Mouse (Mus musculus) MEL (cell line): ENCODE results near the gene Dhrs3. TPM values are rescaled to one million over a fixed set of nuclear protein-coding genes. Genes with fewer than 3 reads are reported as not detected.
A peak's percentile ranks its signal among the peaks of the same experiment; 100 is the strongest.

ENCODE experiments used
- DNase-seq: peaks from one replicate; pipeline ENCODE4 v3.0.0; 2011; ENCODE audit warnings: low read depth, low spot score
- H3K27ac ChIP-seq: 2 replicates; pipeline ENCODE4 v1.5.1; 2012; ENCODE audit warnings: low read depth, mild to moderate bottlenecking, control low read depth, low read length, moderate library complexity; ENCODE audit not compliant: control insufficient read depth
- H3K27me3 ChIP-seq, 2 experiments: fragments of 150-350 bp in 1 of 2; sonication (generic) in 1 of 2; 2 replicates each; pipeline ENCODE4 v1.6.1; 2012; ENCODE audit warnings: low read length in 2 of 2, mild to moderate bottlenecking in 2 of 2, improper control_type of control experiment in 1 of 2, moderate library complexity in 1 of 2; ENCODE audit not compliant: insufficient read depth in 2 of 2, control insufficient read depth in 1 of 2
- H3K36me3 ChIP-seq, 2 experiments: 2 replicates each; pipeline ENCODE4 v1.6.1; 2012 to 2014; ENCODE audit warnings: low read length in 2 of 2, improper control_type of control experiment in 1 of 2, inconsistent platforms in 1 of 2, mild to moderate bottlenecking in 1 of 2; ENCODE audit not compliant: insufficient read depth in 2 of 2, control insufficient read depth in 1 of 2
- H3K4me1 ChIP-seq, 2 experiments: fragments of 150-350 bp in 1 of 2; sonication (generic) in 1 of 2; 2 replicates each; pipeline ENCODE4 v1.6.1; 2012; ENCODE audit warnings: low read length in 2 of 2, improper control_type of control experiment in 1 of 2, mild to moderate bottlenecking in 1 of 2; ENCODE audit not compliant: insufficient read depth in 2 of 2, control insufficient read depth in 1 of 2
- H3K4me3 ChIP-seq, 2 experiments: fragments of 150-350 bp in 1 of 2; sonication (generic) in 1 of 2; 2 replicates each; pipeline ENCODE4 v1.5.1; 2012; ENCODE audit warnings: low read depth in 2 of 2, low read length in 2 of 2, mild to moderate bottlenecking in 2 of 2, moderate library complexity in 2 of 2, control low read depth in 1 of 2, improper control_type of control experiment in 1 of 2; ENCODE audit not compliant: control insufficient read depth in 1 of 2, insufficient read depth in 1 of 2
- H3K79me2 ChIP-seq: 2 replicates; pipeline ENCODE4 v1.6.1; 2012; ENCODE audit warnings: mild to moderate bottlenecking, low read length, moderate library complexity; ENCODE audit not compliant: control insufficient read depth, poor library complexity, insufficient read depth
- H3K9ac ChIP-seq: 2 replicates; pipeline ENCODE4 v1.6.1; 2012; ENCODE audit warnings: low read depth, mild to moderate bottlenecking, control low read depth, low read length, moderate library complexity; ENCODE audit not compliant: control insufficient read depth, poor library complexity, severe bottlenecking
- H3K9me3 ChIP-seq: fragments of 150-350 bp; sonication (generic); replicated peaks from 2 replicates; pipeline ENCODE4 v1.6.1; 2012; ENCODE audit warnings: mild to moderate bottlenecking, low read length, improper control_type of control experiment, moderate library complexity; ENCODE audit not compliant: insufficient read depth
- BHLHE40 ChIP-seq: IDR thresholded peaks from 2 replicates; pipeline ENCODE4 v1.6.1; 2012; ENCODE audit warnings: low read depth, mild to moderate bottlenecking, inconsistent platforms, low read length, improper control_type of control experiment, borderline replicate concordance
- CHD2 ChIP-seq: IDR thresholded peaks from 2 replicates; pipeline ENCODE4 v1.6.1; 2011; ENCODE audit warnings: low read length, improper control_type of control experiment
- E2F4 ChIP-seq: IDR thresholded peaks from 2 replicates; pipeline ENCODE4 v1.6.1; 2011; ENCODE audit warnings: low read depth, low read length, improper control_type of control experiment, borderline replicate concordance
- ELF1 ChIP-seq: IDR thresholded peaks from 2 replicates; pipeline ENCODE4 v1.6.1; 2014; ENCODE audit warnings: low read depth, mild to moderate bottlenecking, inconsistent platforms, low read length, improper control_type of control experiment, moderate library complexity
- EP300 ChIP-seq, 2 experiments: IDR thresholded peaks; 2 replicates each; pipeline ENCODE4 v1.6.1; 2011; ENCODE audit warnings: improper control_type of control experiment in 2 of 2, low read length in 2 of 2, low read depth in 1 of 2, mild to moderate bottlenecking in 1 of 2
- ETS1 ChIP-seq: IDR thresholded peaks from 2 replicates; pipeline ENCODE4 v1.6.1; 2012; ENCODE audit warnings: low read depth, mild to moderate bottlenecking, inconsistent platforms, low read length, improper control_type of control experiment, moderate library complexity
- GABPA ChIP-seq: IDR thresholded peaks from 2 replicates; pipeline ENCODE4 v1.6.1; 2012; ENCODE audit warnings: low read depth, mild to moderate bottlenecking, inconsistent platforms, low read length, improper control_type of control experiment, moderate library complexity
- GATA1 ChIP-seq: IDR thresholded peaks from 2 replicates; pipeline ENCODE4 v1.6.1; 2011; ENCODE audit warnings: low read depth, low read length, improper control_type of control experiment
- HCFC1 ChIP-seq: IDR thresholded peaks from 2 replicates; pipeline ENCODE4 v1.6.1; 2012; ENCODE audit warnings: low read depth, mild to moderate bottlenecking, inconsistent platforms, low read length, improper control_type of control experiment, moderate library complexity
- MEF2A ChIP-seq: IDR thresholded peaks from 2 replicates; pipeline ENCODE4 v1.6.1; 2014; ENCODE audit warnings: low read depth, mild to moderate bottlenecking, inconsistent platforms, low read length, improper control_type of control experiment; ENCODE audit not compliant: poor library complexity, insufficient replicate concordance, severe bottlenecking; ENCODE audit errors: extremely low read depth
- MXI1 ChIP-seq: IDR thresholded peaks from 2 replicates; pipeline ENCODE4 v1.6.1; 2011; ENCODE audit warnings: mild to moderate bottlenecking, low read depth, low read length, improper control_type of control experiment
- MYB ChIP-seq: IDR thresholded peaks from 2 replicates; pipeline ENCODE4 v1.6.1; 2011; ENCODE audit warnings: mild to moderate bottlenecking, low read depth, low read length, improper control_type of control experiment
- MYC ChIP-seq: IDR thresholded peaks from 2 replicates; pipeline ENCODE4 v1.6.1; 2011; ENCODE audit warnings: low read depth, mild to moderate bottlenecking, low read length, improper control_type of control experiment, moderate library complexity
- NELFE ChIP-seq: IDR thresholded peaks from 2 replicates; pipeline ENCODE4 v1.6.1; 2011; ENCODE audit warnings: low read depth, low read length, improper control_type of control experiment
- POLR2A ChIP-seq, 2 experiments: IDR thresholded peaks; 2 replicates each; pipeline ENCODE4 v1.6.1; 2011 to 2012; ENCODE audit warnings: low read length in 2 of 2, mild to moderate bottlenecking in 2 of 2, control low read depth in 1 of 2, improper control_type of control experiment in 1 of 2, low read depth in 1 of 2, moderate library complexity in 1 of 2; ENCODE audit not compliant: control insufficient read depth in 1 of 2, insufficient read depth in 1 of 2, poor library complexity in 1 of 2
- POLR2AphosphoS2 ChIP-seq: IDR thresholded peaks from 2 replicates; pipeline ENCODE4 v1.6.1; 2011; ENCODE audit warnings: low read length, improper control_type of control experiment
- RCOR1 ChIP-seq: IDR thresholded peaks from 2 replicates; pipeline ENCODE4 v1.6.1; 2012; ENCODE audit warnings: low read depth, mild to moderate bottlenecking, inconsistent platforms, low read length, improper control_type of control experiment
- SIN3A ChIP-seq: IDR thresholded peaks from 2 replicates; pipeline ENCODE4 v1.6.1; 2012; ENCODE audit warnings: low read length, improper control_type of control experiment, inconsistent platforms
- SMC3 ChIP-seq: IDR thresholded peaks from 2 replicates; pipeline ENCODE4 v1.6.1; 2011; ENCODE audit warnings: low read depth, low read length, improper control_type of control experiment
- TBP ChIP-seq: IDR thresholded peaks from 2 replicates; pipeline ENCODE4 v1.8.0; 2011; ENCODE audit warnings: low read depth, low read length, improper control_type of control experiment
- USF1 ChIP-seq: IDR thresholded peaks from 2 replicates; pipeline ENCODE4 v1.6.1; 2014; ENCODE audit warnings: low read depth, mild to moderate bottlenecking, inconsistent platforms, low read length, improper control_type of control experiment, moderate library complexity
- ZMIZ1 ChIP-seq: IDR thresholded peaks from 2 replicates; pipeline ENCODE4 v1.6.1; 2012; ENCODE audit warnings: low read depth, mild to moderate bottlenecking, inconsistent platforms, low read length, improper control_type of control experiment, moderate library complexity
- ZNF384 ChIP-seq: IDR thresholded peaks from 2 replicates; pipeline ENCODE4 v1.6.1; 2012; ENCODE audit warnings: low read depth, mild to moderate bottlenecking, inconsistent platforms, low read length, improper control_type of control experiment
- polyA plus RNA-seq, 2 experiments: library from polyadenylated mRNA; stranded (reverse) in 1 of 2; unstranded in 1 of 2; fragments of >175 nt in 1 of 2; fragments of >200 nt in 1 of 2; gene quantifications; 2 replicates each; pipeline versions ENCODE4 v1.2.1 to v1.2.4; 2012; ENCODE audit warnings: low replicate concordance in 2 of 2, low read depth in 1 of 2; ENCODE audit not compliant: insufficient read length in 2 of 2, insufficient read depth in 1 of 2, missing spikeins in 1 of 2
- total RNA-seq: library from RNA; depleted of rRNA; stranded (reverse); fragments of 300-350 nt; gene quantifications from 2 replicates; pipeline ENCODE4 v1.2.3, GENCODE M21; 2012

The Dhrs3 gene
- total and polyA plus RNA-seq, 3 experiments, result 0.89 to 2.2 TPM; not detected in 1

DNA sequence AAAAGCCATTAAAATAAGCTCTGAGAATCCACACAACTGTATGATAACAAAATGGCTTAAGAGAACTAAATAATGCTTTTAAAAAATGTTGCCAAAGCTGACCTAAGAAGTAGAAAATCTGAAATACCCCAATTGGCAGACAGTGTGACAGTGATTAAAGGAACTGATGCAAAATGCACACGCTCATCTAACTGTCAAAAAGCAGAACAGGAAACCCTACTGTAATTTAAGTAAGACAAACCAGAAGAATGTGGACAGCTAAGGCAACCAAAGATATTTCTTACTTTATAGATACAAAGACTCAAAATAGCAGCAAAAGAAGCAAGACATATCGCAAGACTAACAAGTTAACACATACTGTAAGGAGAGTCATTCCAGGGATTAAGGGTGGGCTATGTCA, 78.4 kb downstream of the Dhrs3 start:
- peak; percentile 20 for DNase-seq
- H3K79me2 ChIP-seq, result no peaks in the 10 kb centered on the region
- H3K9me3 ChIP-seq, result no peaks in the 10 kb centered on the region
- no peaks in the 10 kb centered on the region for H3K36me3 ChIP-seq
- H3K27ac ChIP-seq, result no peak overlapping the region
- TF ChIP-seq MEF2A (no peak), POLR2A (IDR thresholded peaks at IDR 0.05; ENCODE audit: control insufficient read depth in 1 of 2, insufficient read depth in 1 of 2, low read depth in 1 of 2, low read length in 2 of 2, poor library complexity in 1 of 2) (no peak), USF1 (no peak), POLR2AphosphoS2 (no peak), HCFC1 (no peak), RCOR1 (no peak)
- TF ChIP-seq, all 39 proteins: peak for 0
- H3K4me1 ChIP-seq, result no peaks in the 10 kb centered on the region
- no peak overlapping the region for H3K4me3 ChIP-seq
- no peaks in the 10 kb centered on the region for H3K27me3 ChIP-seq
- H3K9ac ChIP-seq, result no peak overlapping the region

DNA sequence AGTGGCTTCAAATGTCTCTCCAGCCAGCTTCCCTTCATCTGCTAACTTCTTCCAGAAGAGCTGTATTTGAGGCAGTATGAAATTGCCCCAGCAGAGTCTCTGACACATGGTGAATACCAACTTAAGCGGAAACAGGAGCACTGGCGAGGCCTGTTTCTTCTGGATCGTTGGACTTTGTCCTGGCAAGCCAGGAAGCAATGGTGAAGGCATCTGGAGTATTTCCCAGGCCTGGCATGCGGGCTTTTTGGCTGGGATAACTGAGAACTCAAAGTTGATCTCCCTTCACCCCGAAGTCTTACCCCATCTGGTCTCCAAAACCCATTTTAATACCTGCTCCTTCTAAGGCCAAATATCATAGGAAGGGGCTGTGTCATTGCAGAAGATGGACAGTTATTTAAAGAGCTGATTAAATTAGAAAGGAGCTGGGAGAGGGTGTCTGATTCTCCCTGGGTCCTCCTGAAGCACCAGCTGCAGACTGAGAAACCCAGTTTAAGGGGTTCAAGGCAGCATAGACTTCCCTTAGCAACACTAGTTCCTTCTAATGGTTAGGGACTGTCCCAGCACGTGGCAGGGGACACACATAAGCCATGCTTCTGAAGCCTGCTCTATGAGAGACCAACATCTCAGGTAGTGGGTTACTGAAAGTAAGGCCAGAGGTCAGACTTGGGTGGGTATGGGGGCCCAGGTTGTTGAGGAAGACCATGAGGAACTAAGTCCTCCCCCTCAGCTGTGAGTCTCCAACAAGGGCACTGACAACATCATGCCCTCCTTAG, 80.5 kb downstream of the Dhrs3 start:
- no peaks in the 10 kb centered on the region for H3K4me1 ChIP-seq
- TF ChIP-seq BHLHE40 (no peak), USF1 (no peak), ETS1 (no peak)
- TF ChIP-seq, all 39 proteins: peak for 0
- Histone ChIP-seq H3K9ac (no peak overlapping the region), H3K27ac (no peak overlapping the region), H3K4me3 (no peak overlapping the region), H3K79me2 (no peaks in the 10 kb centered on the region), H3K9me3 (no peaks in the 10 kb centered on the region), H3K27me3 (no peaks in the 10 kb centered on the region), H3K36me3 (no peaks in the 10 kb centered on the region; a peak in 1 of 4 replicates)
- no peak for DNase-seq

DNA sequence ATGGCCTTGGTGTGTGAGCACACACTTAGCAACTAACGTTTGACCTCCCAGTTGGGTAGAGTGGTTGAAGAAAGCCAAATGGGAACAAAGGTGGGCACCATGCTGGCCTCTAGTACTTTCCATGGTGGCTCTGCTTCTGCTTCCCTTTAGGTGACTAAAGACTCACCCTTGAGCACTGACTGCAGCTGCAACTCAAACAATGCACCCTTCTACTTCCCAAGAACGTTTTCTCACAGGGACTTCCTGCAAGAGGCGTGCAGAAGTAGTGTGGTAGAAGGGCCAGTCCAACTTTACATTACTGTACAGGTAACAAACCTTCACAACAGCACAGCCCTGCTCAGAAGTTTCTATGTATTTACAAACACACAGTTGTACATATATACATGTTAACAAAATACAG, 81.8 kb downstream of the Dhrs3 start:
- no peaks in the 10 kb centered on the region for H3K27me3 ChIP-seq
- no peaks in the 10 kb centered on the region for H3K9me3 ChIP-seq
- TF ChIP-seq MYB, result no peak
- no peak for TF ChIP-seq MXI1
- no peak for TF ChIP-seq ZMIZ1
- no peak for TF ChIP-seq POLR2A (IDR thresholded peaks at IDR 0.05; ENCODE audit: control insufficient read depth in 1 of 2, insufficient read depth in 1 of 2, low read depth in 1 of 2, low read length in 2 of 2, poor library complexity in 1 of 2)
- TF ChIP-seq MYC, result no peak
- no peak for TF ChIP-seq GATA1
- TF ChIP-seq EP300 (IDR thresholded peaks at IDR 0.05; ENCODE audit: low read depth in 1 of 2, low read length in 2 of 2), result no peak
- TF ChIP-seq MEF2A, result no peak
- TF ChIP-seq NELFE, result no peak
- no peak for TF ChIP-seq ELF1
- TF ChIP-seq SMC3, result no peak
- no peak for TF ChIP-seq SIN3A
- no peak for TF ChIP-seq TBP
- no peak for TF ChIP-seq CHD2
- no peak for TF ChIP-seq ZNF384
- no peak for TF ChIP-seq GABPA
- no peak for TF ChIP-seq HCFC1
- TF ChIP-seq E2F4, result no peak
- no peak for DNase-seq
- H3K36me3 ChIP-seq, result no peaks in the 10 kb centered on the region; a peak in 1 of 4 replicates
- H3K4me3 ChIP-seq, result no peak overlapping the region
- no peak overlapping the region for H3K27ac ChIP-seq
- no peak overlapping the region for H3K9ac ChIP-seq
- no peaks in the 10 kb centered on the region for H3K79me2 ChIP-seq
- no peaks in the 10 kb centered on the region for H3K4me1 ChIP-seq
